Mouse (Mus musculus) ES-E14 (cell line): ENCODE results near the gene Gm44965. TPM values are rescaled to one million over a fixed set of nuclear protein-coding genes. Genes with fewer than 3 reads are reported as not detected.

Experiments
- DNase-seq: peaks from one replicate; pipeline ENCODE4 v3.0.0-alpha.2; 2013; ENCODE audit warnings: low read depth, low spot score
- H3K27ac ChIP-seq: 2 replicates; pipeline ENCODE4 v1.5.1; 2012; ENCODE audit warnings: low read depth, mild to moderate bottlenecking, low read length, moderate library complexity, mixed read lengths; ENCODE audit not compliant: poor library complexity, insufficient read depth, severe bottlenecking
- H3K36me3 ChIP-seq: 2 replicates; pipeline ENCODE4 v1.6.1; 2012; ENCODE audit warnings: mild to moderate bottlenecking, low read length, moderate library complexity, mixed read lengths; ENCODE audit not compliant: control insufficient read depth, poor library complexity, insufficient read depth, severe bottlenecking
- H3K4me1 ChIP-seq, 2 experiments: fragments of 150-350 bp in 1 of 2; sonication (generic) in 1 of 2; 2 replicates each; pipeline ENCODE4 v1.6.1; 2012; ENCODE audit warnings: low read length in 2 of 2, mild to moderate bottlenecking in 1 of 2, mixed read lengths in 1 of 2; ENCODE audit not compliant: control insufficient read depth in 2 of 2, insufficient read depth in 2 of 2, poor library complexity in 1 of 2
- H3K4me3 ChIP-seq, 2 experiments: fragments of 150-350 bp in 1 of 2; sonication (generic) in 1 of 2; 2 replicates each; pipeline ENCODE4 v1.5.1; 2012; ENCODE audit warnings: low read length in 2 of 2, low read depth in 1 of 2, mild to moderate bottlenecking in 1 of 2, mixed read lengths in 1 of 2; ENCODE audit not compliant: insufficient read depth in 1 of 2, poor library complexity in 1 of 2, severe bottlenecking in 1 of 2
- H3K9ac ChIP-seq: 2 replicates; pipeline ENCODE4 v1.6.1; 2012; ENCODE audit warnings: low read depth, mild to moderate bottlenecking, low read length, mixed read lengths; ENCODE audit not compliant: poor library complexity, insufficient read depth, severe bottlenecking
- H3K9me3 ChIP-seq: fragments of 150-350 bp; sonication (generic); 2 replicates; pipeline ENCODE4 v1.6.1; 2012; ENCODE audit warnings: low read depth, mild to moderate bottlenecking, low read length; ENCODE audit not compliant: control insufficient read depth, insufficient read depth
- CHD2 ChIP-seq: IDR thresholded peaks from 2 replicates; pipeline ENCODE4 v1.6.1; 2014; ENCODE audit warnings: mild to moderate bottlenecking, low read depth, low read length, inconsistent platforms
- HCFC1 ChIP-seq: IDR thresholded peaks from 2 replicates; pipeline ENCODE4 v1.6.1; 2012; ENCODE audit warnings: low read length, inconsistent platforms, borderline replicate concordance; ENCODE audit not compliant: insufficient read depth
- MAFK ChIP-seq: IDR thresholded peaks from 2 replicates; pipeline ENCODE4 v1.6.1; 2014; ENCODE audit warnings: mild to moderate bottlenecking, low read depth, low read length, inconsistent platforms; ENCODE audit not compliant: insufficient read depth
- ZC3H11A ChIP-seq: IDR thresholded peaks from 2 replicates; pipeline ENCODE4 v1.6.1; 2012; ENCODE audit warnings: low read depth, mild to moderate bottlenecking, inconsistent platforms, low read length, borderline replicate concordance
- ZNF384 ChIP-seq: IDR thresholded peaks from 2 replicates; pipeline ENCODE4 v1.6.1; 2012; ENCODE audit warnings: low read depth, low read length, inconsistent platforms
- in situ Hi-C, 2 experiments: fragments of 600-800 bp; cut with MboI; formaldehyde crosslinking; loops; one replicate each; pipeline ENCODE4 v1.15.1; 2025; ENCODE audit warnings: low sequenced_read_pairs in 2 of 2, inconsistent platforms in 1 of 2; ENCODE audit not compliant: unreplicated experiment in 2 of 2
- total RNA-seq: library from RNA; depleted of rRNA; stranded (reverse); fragments of 300-350 nt; gene quantifications from 2 replicates; pipeline ENCODE4 v1.2.3, GENCODE M21; 2012; rRNA removed

Gm44965 gene
- total RNA-seq, 1 experiment = not detected

- Histone ChIP-seq H3K4me1 (peaks cover 0 to 2% of the 10 kb centered on the region in 2 experiments; a peak in 1 of 4 replicates), H3K27ac (no peak overlapping the region), H3K9me3 (no peaks in the 10 kb centered on the region), H3K9ac (no peak overlapping the region), H3K4me3 (no peak overlapping the region), H3K36me3 (no peaks in the 10 kb centered on the region)
- in situ Hi-C loops = no loop called here
- DNase-seq = no peak
- TF ChIP-seq HCFC1 = no peak
- no peak for TF ChIP-seq ZNF384
- TF ChIP-seq MAFK = no peak
- TF ChIP-seq ZC3H11A = no peak
- TF ChIP-seq CHD2 = no peak
These were observed 71.7 kb downstream of the Gm44965 start for GRCm38 (mm10) chr6:48665471-48665870.

- TF ChIP-seq ZNF384 (no peak), ZC3H11A (no peak), HCFC1 (no peak), CHD2 (no peak), MAFK (no peak)
- H3K4me3 ChIP-seq = no peak overlapping the region
- no peak overlapping the region for H3K27ac ChIP-seq
- peaks cover 0 to 2% of the 10 kb centered on the region in 2 experiments; a peak in 1 of 4 replicates for H3K4me1 ChIP-seq
- no peaks in the 10 kb centered on the region for H3K9me3 ChIP-seq
- no peak for DNase-seq
- in situ Hi-C loops = no loop called here
- no peak overlapping the region for H3K9ac ChIP-seq
- H3K36me3 ChIP-seq = no peaks in the 10 kb centered on the region
These were observed 72.4 kb downstream of the Gm44965 start for GRCm38 (mm10) chr6:48666159-48666586.

GRCm38 (mm10) chr6:48668022-48668421, 74.3 kb downstream of the Gm44965 start:
- Histone ChIP-seq H3K9me3 (no peaks in the 10 kb centered on the region), H3K27ac (no peak overlapping the region), H3K9ac (no peak overlapping the region), H3K36me3 (no peaks in the 10 kb centered on the region), H3K4me1 (peaks cover 0 to 2% of the 10 kb centered on the region in 2 experiments; a peak in 1 of 4 replicates), H3K4me3 (no peak overlapping the region)
- no peak for DNase-seq
- TF ChIP-seq CHD2 (no peak), MAFK (no peak), ZC3H11A (no peak), ZNF384 (no peak), HCFC1 (no peak)
- in situ Hi-C loops = no loop called here

Other genes starting within 250 kb of the Gm44965 start
- 22.8 and 24.9 TPM in 2 replicates for gene Krba1, start 198.4 kb upstream of the Gm44965 start, total RNA-seq
- 0.53 and 1.3 TPM in 2 replicates for gene Zfp467, start 148.1 kb upstream of the Gm44965 start, total RNA-seq
- 0.27 and 1.2 TPM in 2 replicates for gene Sspo, start 145.7 kb upstream of the Gm44965 start, total RNA-seq
- gene Atp6v0e2, start 56.3 kb upstream of the Gm44965 start, total RNA-seq = 13.5 and 15.9 TPM in 2 replicates
- gene Lrrc61, start 39.1 kb upstream of the Gm44965 start, total RNA-seq = 2.0 and 5.1 TPM in 2 replicates
- gene Rarres2, start 21.2 kb upstream of the Gm44965 start, total RNA-seq = 0.18 and 0.42 TPM in 2 replicates
- gene Gm45021, start 4.3 kb upstream of the Gm44965 start, total RNA-seq = not detected in 2 replicates
- gene Repin1, start 58 bp upstream of the Gm44965 start, total RNA-seq = 17.4 and 22.8 TPM in 2 replicates
- 3.5 and 3.8 TPM in 2 replicates for gene Zfp775, start 8.1 kb downstream of the Gm44965 start, total RNA-seq
- gene AI854703, start 32.8 kb downstream of the Gm44965 start, total RNA-seq = 0.67 and 0.90 TPM in 2 replicates
- gene Gimap8, start 53.3 kb downstream of the Gm44965 start, total RNA-seq = 0.11 and 0.22 TPM in 2 replicates
- 2.9 and 3.4 TPM in 2 replicates for gene Gimap9, start 82.2 kb downstream of the Gm44965 start, total RNA-seq
- 0.26 and 0.67 TPM in 2 replicates for gene Gimap4, start 90.6 kb downstream of the Gm44965 start, total RNA-seq
- gene Gimap6, start 114.3 kb downstream of the Gm44965 start, total RNA-seq = 0.36 TPM in 1 of 2 replicates, not detected in the other
- not detected in 2 replicates for gene Gm28053, start 124.7 kb downstream of the Gm44965 start, total RNA-seq
- not detected in 2 replicates for gene Gimap7, start 124.7 kb downstream of the Gm44965 start, total RNA-seq
- 0.58 TPM in 1 of 2 replicates, not detected in the other for gene Gimap1, start 145.1 kb downstream of the Gm44965 start, total RNA-seq
- 0.31 TPM in 1 of 2 replicates, not detected in the other for gene Gimap5, start 152.3 kb downstream of the Gm44965 start, total RNA-seq
- gene Gimap3, start 176.9 kb downstream of the Gm44965 start, total RNA-seq = 0.09 TPM in 1 of 2 replicates, not detected in the other
- gene Tmem176a, start 247.0 kb downstream of the Gm44965 start, total RNA-seq = 0.90 and 7.8 TPM in 2 replicates
- 0.74 and 4.7 TPM in 2 replicates for gene Tmem176b, start 247.6 kb downstream of the Gm44965 start, total RNA-seq